Mouse (Mus musculus) granulocyte monocyte progenitor cell, adult 5-6 weeks (primary cell): ENCODE data around the gene Igf2r. TPM values are rescaled to one million over a fixed set of nuclear protein-coding genes. Genes with fewer than 3 reads are reported as not detected.

ENCODE experiments used
- ATAC-seq: replicated peaks from 2 replicates; pipeline ENCODE4 v1.8.0; 2016; ENCODE audit warnings: mild to moderate bottlenecking, moderate TSS enrichment, inconsistent platforms; ENCODE audit not compliant: poor library complexity, severe bottlenecking
- total RNA-seq, 2 experiments: library from RNA; stranded (forward) in 1 of 2; stranded (reverse) in 1 of 2; fragments of 200-712, 200-1000 nt in 1 of 2; fragments of >200 nt in 1 of 2; fragmentation: Nextera tagmentation in 1 of 2; gene quantifications; 2 replicates each; pipeline ENCODE4 v1.2.3; 2014 to 2017

Igf2r gene
- total RNA-seq, 2 experiments from 2014 or later: 0.73 to 1.5 TPM

- no peak for ATAC-seq
These were observed 17.8 kb downstream of the Igf2r start for GRCm38 (mm10) chr17:12751641-12752040.

DNA sequence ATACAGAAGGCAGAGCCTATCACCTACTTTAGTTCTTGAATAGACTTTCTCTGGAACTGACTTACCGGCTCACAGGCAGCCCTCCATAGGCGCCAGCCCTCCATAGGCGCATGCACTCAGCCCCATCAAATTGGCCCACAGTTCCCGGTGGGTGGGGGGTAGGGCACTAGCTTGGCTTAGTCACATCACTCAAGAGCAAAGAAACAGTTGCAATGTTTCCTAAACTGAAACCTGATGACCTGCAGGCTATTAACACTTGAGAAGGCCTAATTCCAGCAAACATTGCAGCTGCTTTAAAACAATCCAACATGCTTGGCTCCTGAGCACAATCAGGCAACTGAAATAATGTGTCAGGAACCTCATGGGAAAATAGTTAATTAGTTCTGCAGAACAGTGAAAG lies 18.2 kb downstream of the Igf2r start:
- no peak for ATAC-seq

GRCm38 (mm10) chr17:12750591-12751170 lies 18.8 kb downstream of the Igf2r start:
- no peak for ATAC-seq

DNA sequence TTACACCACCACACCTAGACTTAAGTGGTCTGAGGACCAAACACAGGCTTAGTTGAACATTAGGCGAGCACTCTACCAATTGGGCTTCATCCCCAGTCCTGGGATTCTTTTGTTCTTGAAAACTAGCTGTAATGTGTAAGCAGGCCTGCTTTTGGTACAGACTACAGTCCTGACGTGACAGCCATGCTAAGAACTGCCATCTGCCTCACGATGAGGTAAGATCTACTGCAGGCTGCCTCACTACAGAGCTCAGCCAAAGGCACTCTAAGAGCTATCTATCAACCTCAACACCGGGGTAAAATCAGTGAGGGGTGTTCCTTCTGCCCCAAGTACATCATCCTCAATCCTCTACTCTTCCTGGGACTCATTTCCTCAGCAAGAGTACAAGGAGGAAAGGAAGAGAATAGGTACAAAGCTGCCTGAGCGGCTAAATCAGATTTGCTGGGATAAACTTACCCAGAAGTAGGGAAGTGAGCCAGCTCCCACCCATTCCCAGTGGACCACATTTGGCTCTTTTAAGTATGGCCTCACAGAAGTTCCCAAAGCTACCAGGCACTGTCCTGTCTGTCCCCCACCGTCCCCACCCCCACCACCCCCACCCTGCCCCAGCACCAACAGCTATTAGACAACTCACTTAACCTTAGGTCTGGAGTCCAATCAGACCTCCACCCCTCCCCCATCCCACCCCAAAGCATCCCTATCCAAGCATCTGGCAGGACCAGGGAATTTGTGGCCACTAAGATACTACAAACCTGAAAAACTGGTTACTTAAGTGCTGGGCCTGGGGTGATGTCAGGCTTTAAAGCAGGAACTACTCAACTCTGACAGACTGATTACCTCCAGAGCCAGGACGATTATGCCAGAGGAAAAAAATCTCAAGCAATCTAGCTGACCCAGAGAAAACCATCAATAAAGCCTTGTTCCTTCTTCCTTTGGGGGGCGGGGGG lies 19.8 kb downstream of the Igf2r start:
- ATAC-seq: no peak

DNA sequence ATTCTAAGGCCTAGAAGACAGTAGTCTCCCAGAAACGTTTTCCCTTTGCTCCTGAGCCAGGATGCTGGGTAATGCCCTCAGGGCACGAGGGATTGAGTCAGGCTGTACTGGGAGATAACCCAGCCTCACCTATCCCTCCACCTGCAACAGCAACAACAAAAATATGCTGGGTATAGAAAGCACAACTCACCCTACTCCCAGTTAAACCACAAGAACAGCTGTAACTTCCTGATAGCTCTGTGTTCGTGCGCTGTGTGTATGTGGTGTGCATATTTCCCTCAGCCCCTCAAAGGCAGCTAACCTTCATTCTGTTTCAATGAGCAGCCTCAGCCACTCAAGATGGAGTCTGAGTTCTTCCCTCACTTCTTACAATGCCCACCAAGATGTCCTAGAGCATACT lies 23.7 kb downstream of the Igf2r start:
- ATAC-seq: peak; percentile 61

GRCm38 (mm10) chr17:12744071-12744470 lies 25.4 kb downstream of the Igf2r start:
- ATAC-seq: no peak

DNA sequence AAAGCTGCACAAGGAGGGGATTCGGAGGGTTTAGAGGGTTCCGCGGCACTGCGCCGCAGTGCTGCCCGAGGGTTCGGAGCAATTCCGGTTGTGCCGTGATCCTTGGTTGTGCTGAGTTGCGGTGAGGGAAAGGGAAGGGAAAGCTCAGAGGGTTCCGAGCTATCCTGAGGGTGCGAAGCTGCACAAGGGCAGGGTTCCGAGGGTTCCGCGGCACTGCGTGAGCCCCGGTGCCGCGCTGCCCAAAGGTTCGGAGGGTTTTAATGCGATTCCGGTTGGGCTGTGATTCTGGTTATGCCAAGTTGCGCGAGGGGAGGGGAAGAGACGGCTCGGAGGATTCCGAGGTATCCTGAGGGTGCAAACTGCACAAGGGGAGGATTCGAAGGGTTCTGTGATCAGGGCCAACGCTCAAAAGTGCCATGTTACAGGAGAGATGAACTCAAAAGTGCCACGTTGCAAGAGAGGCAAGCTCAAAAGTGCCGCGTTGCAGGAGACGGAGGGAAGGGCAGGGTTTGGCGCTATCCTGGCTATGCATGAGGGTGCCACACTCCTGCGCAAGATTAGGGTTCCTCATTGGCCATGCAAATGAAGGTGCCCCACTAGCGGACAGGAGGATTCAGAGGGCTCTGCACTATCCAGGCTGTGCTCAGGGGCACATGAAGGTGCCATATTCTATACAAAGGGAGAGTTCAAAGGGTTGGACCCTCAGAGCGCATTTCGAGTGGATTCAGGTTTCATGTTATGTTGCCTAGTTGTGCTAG lies 27.1 kb downstream of the Igf2r start:
- peak; percentile 34; the same call in 1 of the 2 replicates for ATAC-seq

GRCm38 (mm10) chr17:12741218-12741968 lies 28.1 kb downstream of the Igf2r start:
- ATAC-seq: peak; percentile 29

GRCm38 (mm10) chr17:12740317-12740716 lies 29.1 kb downstream of the Igf2r start:
- ATAC-seq: peak; percentile 73

DNA sequence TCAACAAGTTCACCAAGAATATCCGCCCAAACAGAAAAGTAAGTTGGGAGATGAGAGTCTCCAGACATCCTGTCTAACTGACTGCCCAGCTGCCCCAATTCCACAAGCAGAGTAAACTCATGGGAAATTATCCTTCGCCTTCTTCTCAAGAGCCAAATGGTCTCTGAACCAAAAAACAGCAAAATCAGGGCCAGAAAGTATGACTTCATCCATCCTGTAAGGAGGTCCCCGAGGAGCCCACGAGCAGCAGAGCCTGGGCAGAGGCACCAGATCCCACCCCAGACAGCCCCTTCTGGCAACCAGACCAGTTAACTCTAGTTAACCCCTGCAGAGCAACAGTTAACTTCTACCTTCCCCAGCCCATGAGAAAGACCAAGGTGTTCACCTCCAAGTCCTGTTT lies 29.9 kb downstream of the Igf2r start:
- ATAC-seq: no peak

GRCm38 (mm10) chr17:12737934-12738333 lies 31.5 kb downstream of the Igf2r start:
- no peak for ATAC-seq

DNA sequence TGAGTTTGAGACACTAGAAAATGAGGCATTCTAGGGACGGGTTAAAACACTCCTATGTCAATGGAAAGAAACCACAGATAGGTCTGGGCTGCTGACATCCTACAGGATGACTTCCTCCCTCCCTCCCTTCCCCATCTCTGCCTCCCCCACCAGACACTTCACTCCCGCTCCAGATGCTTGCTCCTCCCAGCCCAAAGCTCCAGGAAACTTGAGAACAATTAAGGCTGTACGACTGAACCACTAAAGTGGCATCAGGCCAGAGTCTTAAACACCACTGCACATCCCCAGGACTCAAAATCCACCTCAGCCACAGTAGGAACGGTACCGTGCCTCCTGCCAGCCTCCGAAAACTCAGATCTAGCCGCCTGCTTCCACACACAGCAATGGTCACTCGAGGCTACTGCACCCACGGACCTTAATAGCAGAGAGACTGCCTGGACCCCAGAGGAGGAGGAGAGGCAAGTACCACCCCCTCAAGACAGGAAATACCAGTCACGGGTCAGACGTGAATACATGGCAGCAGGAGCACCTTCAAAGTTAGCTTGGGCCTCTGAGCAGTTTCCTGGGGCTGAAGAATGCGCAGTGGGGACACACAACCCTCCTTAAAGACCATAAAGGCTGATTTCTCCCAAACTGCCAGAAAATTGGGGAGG lies 35.1 kb downstream of the Igf2r start:
- no peak for ATAC-seq

DNA sequence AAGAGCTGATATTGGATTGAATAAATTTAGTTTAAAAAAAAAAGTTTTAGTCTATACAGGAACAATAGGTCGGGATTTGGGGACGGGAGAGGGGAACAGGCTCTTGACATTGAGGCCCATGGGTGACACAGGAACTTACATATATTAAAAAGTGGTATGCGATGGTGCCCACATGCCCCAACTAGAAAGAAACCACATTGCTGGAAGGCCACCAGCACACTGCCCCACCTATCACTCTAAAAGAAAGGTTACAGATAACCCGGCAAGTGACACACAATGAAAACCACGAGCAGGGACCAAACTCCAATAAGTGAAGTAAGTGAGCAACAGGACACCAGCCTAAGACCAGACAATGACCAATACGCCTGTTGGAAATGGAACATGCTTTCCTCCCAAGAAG lies 36.3 kb downstream of the Igf2r start:
- ATAC-seq: no peak

DNA sequence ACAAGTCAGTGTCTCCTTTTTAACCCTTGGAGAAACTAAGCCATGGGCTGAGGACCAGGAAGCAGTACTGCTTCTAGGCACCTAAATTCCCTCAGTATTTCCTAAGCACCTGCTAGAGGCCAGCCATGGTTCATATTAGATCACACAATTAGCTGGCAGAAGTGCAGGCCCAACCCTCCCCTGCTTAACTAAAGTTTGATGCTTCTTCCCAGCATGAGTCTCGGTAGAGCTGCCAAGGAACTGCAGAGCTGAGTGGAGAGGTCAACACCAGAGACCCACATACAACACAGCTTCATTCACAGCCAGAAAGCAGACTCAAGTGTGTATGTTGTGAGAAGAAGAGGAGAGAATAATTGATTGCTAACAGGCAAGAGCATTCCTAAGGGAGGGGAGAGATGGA lies 40.9 kb downstream of the Igf2r start:
- no peak for ATAC-seq

GRCm38 (mm10) chr17:12727748-12728147 lies 41.7 kb downstream of the Igf2r start:
- no peak for ATAC-seq

DNA sequence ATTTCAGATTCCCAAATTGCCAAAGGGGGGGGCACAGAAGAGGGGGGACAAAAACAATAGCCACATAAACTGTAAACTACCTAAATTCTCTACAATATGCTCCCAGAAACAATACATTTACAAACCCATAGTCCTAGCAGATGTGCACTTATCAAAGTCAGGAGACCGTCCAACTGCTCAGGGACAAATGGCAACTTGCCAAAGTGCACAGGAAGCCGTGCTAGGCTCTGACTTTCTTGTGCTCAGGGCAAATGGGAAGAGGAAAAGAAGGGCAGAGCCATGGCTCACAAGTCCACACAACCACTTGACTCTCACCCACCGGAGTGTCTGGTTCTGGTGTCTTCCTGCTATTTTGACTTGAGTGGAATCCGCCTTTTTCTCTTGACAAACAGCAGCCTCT lies 43.6 kb downstream of the Igf2r start:
- ATAC-seq: no peak

DNA sequence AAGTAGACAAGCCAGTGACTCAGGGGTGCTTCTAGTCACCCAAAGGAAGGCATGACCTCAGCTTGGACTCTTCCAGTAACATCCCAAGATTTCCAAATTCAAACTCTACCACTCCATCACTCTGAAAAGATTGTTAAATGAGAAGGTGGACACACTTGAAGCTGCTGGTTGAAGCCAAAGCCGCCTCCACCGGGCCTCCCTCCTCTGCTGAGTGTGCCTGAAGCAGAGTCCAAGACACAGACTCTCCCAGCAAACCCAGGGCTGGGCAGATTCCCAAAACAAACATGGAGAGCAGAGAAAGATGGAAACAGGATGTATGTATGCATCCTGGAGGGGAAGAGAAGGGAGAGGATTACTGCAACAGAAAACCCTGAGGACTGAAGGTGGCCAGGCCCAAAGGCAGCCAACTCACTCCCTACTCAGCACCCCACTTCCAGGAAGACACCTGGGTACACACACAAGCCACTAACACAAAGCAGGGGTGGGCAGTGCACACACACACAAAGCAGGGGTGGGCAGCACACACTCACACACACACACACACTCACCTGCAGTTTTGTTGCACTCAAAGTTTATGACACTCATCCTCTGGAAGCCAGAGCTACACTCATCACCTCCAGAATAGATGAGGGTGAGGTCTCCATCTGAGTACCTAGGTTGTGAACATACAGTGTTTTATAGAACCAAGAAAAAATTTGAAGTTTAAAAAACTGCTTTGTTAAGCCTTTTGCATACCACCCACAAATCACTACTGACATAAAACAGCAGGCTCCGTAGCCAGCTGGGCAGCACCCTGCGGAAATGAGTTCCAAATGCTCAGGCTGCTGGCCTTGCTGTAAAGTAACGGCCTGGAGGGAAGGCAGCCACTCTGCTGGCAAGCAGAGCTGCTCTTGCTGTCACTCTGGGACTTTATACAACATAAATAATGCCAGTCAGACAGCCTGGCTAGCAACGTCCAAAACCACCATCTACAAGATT lies 44.4 kb downstream of the Igf2r start:
- no peak for ATAC-seq

- ATAC-seq: no peak
These were observed 45.3 kb downstream of the Igf2r start for GRCm38 (mm10) chr17:12723986-12724766.
